Mouse (Mus musculus) erythroblast, embryonic 14.5 days (primary cell): Measurements from ENCODE around the gene Carmil3. TPM values are rescaled to one million over a fixed set of nuclear protein-coding genes. Genes with fewer than 3 reads are reported as not detected.

Source experiments
- H3K27me3 ChIP-seq: 2 replicates; pipeline ENCODE4 v1.6.1; 2012; ENCODE audit warnings: inconsistent platforms; ENCODE audit not compliant: control insufficient read depth
- H3K36me3 ChIP-seq: 2 replicates; pipeline ENCODE4 v1.6.1; 2012; ENCODE audit warnings: mild to moderate bottlenecking, inconsistent platforms; ENCODE audit not compliant: control insufficient read depth
- H3K4me1 ChIP-seq: 2 replicates; pipeline ENCODE4 v1.6.1; 2012; ENCODE audit warnings: inconsistent platforms; ENCODE audit not compliant: control insufficient read depth
- H3K4me3 ChIP-seq: replicated peaks from 2 replicates; pipeline ENCODE3; 2012; ENCODE audit warnings: moderate library complexity, mild to moderate bottlenecking, inconsistent platforms
- H3K9me3 ChIP-seq: 2 replicates; pipeline ENCODE4 v1.6.1; 2012; ENCODE audit warnings: low read length, inconsistent platforms, mixed read lengths; ENCODE audit not compliant: control insufficient read depth
- GATA1 ChIP-seq: IDR thresholded peaks from 2 replicates; pipeline ENCODE4 v1.6.1; 2012; ENCODE audit warnings: low read length, inconsistent platforms, mixed read lengths
- TAL1 ChIP-seq: IDR thresholded peaks from 3 replicates; pipeline ENCODE4 v1.6.1; 2012; ENCODE audit warnings: low read length, inconsistent platforms, mixed read lengths
- polyA plus RNA-seq: library from polyadenylated mRNA; stranded (reverse); fragments of >175 nt; gene quantifications from 2 replicates; pipeline ENCODE4 v1.2.3, GENCODE M21; 2012

The Carmil3 gene
- polyA plus RNA-seq, 1 experiment, result not detected

DNA sequence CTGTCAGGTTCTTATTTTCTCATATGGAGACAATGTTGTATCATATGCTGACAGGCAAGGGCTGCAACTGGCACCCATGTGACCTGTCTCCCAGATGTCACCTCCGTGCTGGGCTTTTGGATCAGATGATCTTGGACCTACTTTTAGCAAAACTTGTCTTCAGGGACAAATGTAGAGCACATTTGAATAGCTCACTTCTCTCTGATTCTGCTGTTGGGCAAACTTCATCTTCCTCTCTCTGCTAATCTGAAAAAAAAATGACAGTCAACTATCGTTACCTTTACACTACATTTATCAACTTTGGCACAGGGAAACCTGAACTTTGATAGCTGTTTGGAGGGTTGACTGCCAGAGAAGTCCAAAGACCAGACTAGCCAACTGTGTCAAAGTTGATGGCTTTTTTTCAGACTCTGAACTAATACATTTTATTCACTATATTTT lies 22.1 kb upstream of the Carmil3 start:
- H3K4me3 ChIP-seq, result no peak overlapping the region
- H3K4me1 ChIP-seq, result no peaks in the 10 kb centered on the region; the same call in 1 of the 2 replicates
- peaks cover 16% of the 10 kb centered on the region for H3K27me3 ChIP-seq
- TF ChIP-seq TAL1 (no peak), GATA1 (no peak)
- H3K9me3 ChIP-seq, result no peaks in the 10 kb centered on the region
- H3K36me3 ChIP-seq, result no peaks in the 10 kb centered on the region

DNA sequence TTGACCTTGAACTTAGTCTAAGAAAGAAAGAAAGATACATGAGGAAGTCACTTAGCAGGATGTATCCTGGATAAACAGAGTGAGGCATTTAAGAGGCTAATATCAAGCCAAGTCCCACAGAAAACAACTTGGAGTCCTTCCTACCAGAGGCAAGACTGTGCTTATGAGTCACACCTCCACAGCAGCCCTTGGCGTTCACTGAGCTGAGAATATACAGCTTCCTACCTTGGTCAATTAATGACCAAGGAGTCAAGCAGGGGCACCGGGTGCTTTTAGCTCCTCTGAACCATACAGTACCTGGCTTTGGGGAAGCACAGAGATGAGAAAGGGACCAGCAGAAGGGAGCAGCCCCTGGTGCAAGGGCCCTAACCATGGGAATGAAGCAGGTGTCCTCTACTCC lies 21.4 kb upstream of the Carmil3 start:
- H3K27me3 ChIP-seq, result peaks cover 16% of the 10 kb centered on the region
- H3K9me3 ChIP-seq, result no peaks in the 10 kb centered on the region
- H3K36me3 ChIP-seq, result no peaks in the 10 kb centered on the region
- no peak overlapping the region for H3K4me3 ChIP-seq
- TF ChIP-seq GATA1 (no peak), TAL1 (no peak)
- no peaks in the 10 kb centered on the region; the same call in 1 of the 2 replicates for H3K4me1 ChIP-seq

DNA sequence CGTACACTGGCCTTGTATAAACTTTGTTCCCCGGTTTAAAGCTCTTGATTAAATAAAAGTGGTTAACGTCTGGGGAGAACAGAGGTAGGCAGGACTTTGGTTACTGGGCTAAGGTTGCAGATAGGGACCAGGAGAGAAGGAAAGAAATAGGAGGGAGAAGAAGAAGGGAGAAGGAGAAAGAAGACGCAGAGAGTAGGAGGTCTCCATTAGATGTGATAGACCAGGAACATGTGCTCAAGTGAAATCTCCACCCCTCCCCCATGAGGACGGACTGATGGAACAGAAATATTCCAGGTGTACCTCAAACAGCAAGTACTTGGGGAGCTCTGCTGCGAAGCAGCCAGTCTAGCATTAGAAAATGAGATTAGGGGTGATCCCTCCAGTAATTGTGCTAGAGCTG lies 20.6 kb upstream of the Carmil3 start:
- no peak for TF ChIP-seq TAL1
- TF ChIP-seq GATA1, result no peak
- no peaks in the 10 kb centered on the region for H3K9me3 ChIP-seq
- no peaks in the 10 kb centered on the region for H3K4me1 ChIP-seq
- H3K36me3 ChIP-seq, result no peaks in the 10 kb centered on the region
- no peak overlapping the region for H3K4me3 ChIP-seq
- H3K27me3 ChIP-seq, result peaks cover 16% of the 10 kb centered on the region

DNA sequence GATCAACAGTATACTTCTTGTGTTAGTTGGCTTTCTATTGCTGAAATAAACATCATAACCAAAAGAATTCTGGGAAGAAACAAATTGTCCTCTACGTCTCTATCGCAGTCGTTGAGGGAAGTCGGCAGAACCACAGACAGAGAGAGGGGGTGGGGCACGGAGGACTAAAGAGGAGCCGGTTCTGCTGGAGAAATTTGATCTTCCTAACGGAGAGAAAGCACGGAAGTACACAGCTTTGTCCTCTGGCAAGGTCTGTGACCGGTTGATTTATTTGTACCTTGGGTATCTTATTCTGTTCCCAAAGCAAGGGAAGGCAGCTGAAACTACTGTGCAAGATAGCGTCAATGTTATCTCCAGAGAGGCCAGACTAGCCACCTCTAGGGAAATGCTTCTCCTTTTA lies 19.6 kb upstream of the Carmil3 start:
- no peak overlapping the region for H3K4me3 ChIP-seq
- no peaks in the 10 kb centered on the region for H3K36me3 ChIP-seq
- peaks cover 5% of the 10 kb centered on the region for H3K4me1 ChIP-seq
- no peaks in the 10 kb centered on the region for H3K9me3 ChIP-seq
- TF ChIP-seq TAL1 (no peak), GATA1 (no peak)
- peaks cover 16% of the 10 kb centered on the region for H3K27me3 ChIP-seq

- no peak for TF ChIP-seq TAL1
- TF ChIP-seq GATA1, result no peak
- H3K4me3 ChIP-seq, result no peak overlapping the region
- no peaks in the 10 kb centered on the region for H3K9me3 ChIP-seq
- peaks cover 5% of the 10 kb centered on the region for H3K36me3 ChIP-seq
- peaks cover 10% of the 10 kb centered on the region for H3K27me3 ChIP-seq
- H3K4me1 ChIP-seq, result peaks cover 36% of the 10 kb centered on the region
These were observed 14.8 kb upstream of the Carmil3 start for GRCm38 (mm10) chr14:55475654-55476053.

GRCm38 (mm10) chr14:55477421-55477820 lies 13.0 kb upstream of the Carmil3 start:
- no peak for TF ChIP-seq TAL1
- TF ChIP-seq GATA1, result no peak
- Histone ChIP-seq H3K4me1 (peaks cover 39% of the 10 kb centered on the region), H3K4me3 (no peak overlapping the region), H3K27me3 (no peaks in the 10 kb centered on the region; the same call in 1 of the 2 replicates), H3K9me3 (no peaks in the 10 kb centered on the region), H3K36me3 (peaks cover 15% of the 10 kb centered on the region)

GRCm38 (mm10) chr14:55477829-55478228 lies 12.6 kb upstream of the Carmil3 start:
- Histone ChIP-seq H3K4me3 (peak overlapping the region; percentile 83), H3K9me3 (no peaks in the 10 kb centered on the region), H3K27me3 (no peaks in the 10 kb centered on the region), H3K4me1 (peaks cover 39% of the 10 kb centered on the region), H3K36me3 (peaks cover 15% of the 10 kb centered on the region)
- TF ChIP-seq GATA1, result no peak

DNA sequence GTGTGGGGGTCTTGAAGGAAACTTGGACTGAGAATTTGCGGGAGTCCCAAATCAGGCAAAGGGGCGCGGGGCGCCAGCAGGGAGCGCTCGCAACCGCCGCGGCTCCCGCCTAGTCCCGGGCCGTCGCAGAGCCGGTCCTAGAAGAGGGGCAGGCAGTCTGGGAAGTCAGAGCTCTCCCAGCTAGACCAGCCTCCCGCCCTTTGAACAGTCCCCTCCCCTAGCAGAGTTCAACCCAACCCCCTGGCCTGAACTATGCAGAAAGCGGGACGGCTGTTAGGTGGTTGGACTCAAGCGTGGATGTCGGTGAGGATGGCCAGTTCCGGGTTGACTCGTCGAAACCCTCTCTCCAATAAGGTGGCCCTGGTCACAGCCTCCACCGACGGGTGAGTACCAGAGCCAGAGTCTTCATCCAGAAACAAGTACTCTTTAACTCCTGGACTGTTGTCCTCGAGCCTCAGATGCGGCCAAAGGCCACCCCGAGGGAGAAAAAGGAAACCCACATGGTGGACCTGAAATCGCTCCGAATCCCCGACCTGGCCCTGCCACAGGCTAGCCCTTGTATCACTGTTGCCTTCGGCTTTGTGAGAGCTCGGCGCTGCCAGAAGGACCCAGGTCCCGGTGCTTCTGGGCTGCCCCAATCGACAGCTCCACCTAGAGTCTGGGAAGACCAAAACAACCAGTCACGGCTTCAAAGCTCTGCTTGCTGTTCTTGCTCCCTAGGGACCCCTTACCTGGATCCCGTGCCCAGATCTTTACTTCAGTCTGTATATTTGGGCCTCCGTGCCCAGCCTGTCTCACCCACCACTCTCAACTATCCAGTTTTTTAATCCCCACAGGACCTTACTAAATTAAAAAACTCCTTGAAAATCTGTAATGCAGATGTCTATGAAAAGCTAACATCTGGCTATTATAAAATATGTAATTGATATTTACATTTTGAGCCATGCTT lies 11.5 kb upstream of the Carmil3 start, which contains the start of gene Dhrs4:
Gene Dhrs4 (plus strand): TSS at position 108 of the 949 bp plus-strand sequence.
- no peaks in the 10 kb centered on the region for H3K9me3 ChIP-seq
- peaks cover 39% of the 10 kb centered on the region for H3K4me1 ChIP-seq
- peaks cover 15% of the 10 kb centered on the region for H3K36me3 ChIP-seq
- peak within 1 kb of the TSS; percentile 83 for H3K4me3 ChIP-seq
- TF ChIP-seq TAL1 (no peak), GATA1 (no peak)
- no peaks in the 10 kb centered on the region for H3K27me3 ChIP-seq

DNA sequence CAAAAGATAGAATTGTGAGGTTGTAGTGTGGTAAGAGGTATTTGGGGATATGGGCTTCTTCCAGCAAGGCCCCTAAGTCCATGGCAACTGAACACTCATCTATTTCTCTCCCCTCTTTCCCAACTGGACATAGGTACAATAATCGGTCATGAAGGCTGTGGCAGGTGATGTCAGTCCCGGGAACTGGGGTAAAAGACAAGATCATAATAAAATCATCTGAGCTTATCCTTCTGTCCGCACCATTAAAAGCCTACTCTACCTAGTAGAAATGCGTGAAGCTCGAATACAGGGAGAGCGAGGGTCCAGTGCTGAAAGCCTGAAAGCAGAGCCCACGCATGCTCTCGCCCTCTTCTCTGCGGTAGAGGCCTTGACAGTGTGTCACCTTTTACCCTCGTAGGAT lies 10.8 kb upstream of the Carmil3 start:
- no peaks in the 10 kb centered on the region for H3K9me3 ChIP-seq
- peak overlapping the region; percentile 83 for H3K4me3 ChIP-seq
- H3K4me1 ChIP-seq, result peaks cover 39% of the 10 kb centered on the region
- peaks cover 18% of the 10 kb centered on the region for H3K36me3 ChIP-seq
- H3K27me3 ChIP-seq, result no peaks in the 10 kb centered on the region
- TF ChIP-seq GATA1 (no peak), TAL1 (no peak)
